Mouse (Mus musculus) lung, postnatal 0 days (tissue): ENCODE results near the gene Il23a.

ENCODE experiments used
- CTCF ChIP-seq: IDR thresholded peaks from 2 replicates; pipeline ENCODE4 v1.5.1; 2016; ENCODE audit warnings: antibody characterized with exemption, mild to moderate bottlenecking
- EP300 ChIP-seq: IDR thresholded peaks from 2 replicates; pipeline ENCODE4 v1.6.1; 2016; ENCODE audit warnings: antibody characterized with exemption, mild to moderate bottlenecking, control low read depth

GRCm38 (mm10) chr10:128255925-128256324, 42.6 kb downstream of the Il23a start:
- TF ChIP-seq CTCF (no peak), EP300 (no peak)
